Mouse (Mus musculus) left cerebral cortex, adult 2 months (tissue): ENCODE data around the gene Clmn. TPM values are rescaled to one million over a fixed set of nuclear protein-coding genes. Genes with fewer than 3 reads are reported as not detected.

ENCODE experiments used
- DNase-seq, 2 experiments: peaks; one replicate each; pipeline ENCODE4 v3.0.0; 2021 to 2022; ENCODE audit warnings: low spot score in 2 of 2, mixed read lengths in 1 of 2; ENCODE audit errors: extremely low spot score in 1 of 2
- H3K27ac ChIP-seq: fragments of 200-600 bp; 2 replicates; pipeline ENCODE4 v1.8.1; 2022
- H3K4me3 ChIP-seq: fragments of 200-600 bp; 2 replicates; pipeline ENCODE4 v1.8.1; 2022
- CTCF ChIP-seq: fragments of 200-600 bp; IDR thresholded peaks from 2 replicates; pipeline ENCODE4 v1.8.1; 2022; ENCODE audit warnings: antibody characterized with exemption, mild to moderate bottlenecking, moderate library complexity
- intact Hi-C: fragments of 180-260 bp; cut with DNase I; formaldehyde crosslinking; loops from one replicate; pipeline ENCODE4 v1.15.1; 2025
- total RNA-seq, 2 experiments: library from RNA; stranded (reverse); gene quantifications; 2 replicates each; pipeline ENCODE4 v1.2.3; 2021

The Clmn gene
- total RNA-seq, 2 experiments from 2014 or later: 43.1 to 51.7 TPM

- intact Hi-C loops: no loop called here
- Histone ChIP-seq H3K4me3 (no peak overlapping the region), H3K27ac (no peak overlapping the region)
- DNase-seq: no peak
- TF ChIP-seq CTCF: no peak
Measured at GRCm38 (mm10) chr12:104871987-104872386, 7.1 kb upstream of the Clmn start.

GRCm38 (mm10) chr12:104869737-104870136 lies 4.9 kb upstream of the Clmn start:
- TF ChIP-seq CTCF: no peak
- DNase-seq: no peak
- Histone ChIP-seq H3K27ac (no peak overlapping the region), H3K4me3 (no peak overlapping the region)
- intact Hi-C loops: no loop called here

GRCm38 (mm10) chr12:104868430-104868829 lies 3.6 kb upstream of the Clmn start:
- no peak overlapping the region for H3K27ac ChIP-seq
- no peak for TF ChIP-seq CTCF
- intact Hi-C loops: no loop called here

GRCm38 (mm10) chr12:104867851-104868250 lies 3.0 kb upstream of the Clmn start:
- H3K4me3 ChIP-seq: no peak overlapping the region
- DNase-seq: no peak
- intact Hi-C loops: no loop called here
- H3K27ac ChIP-seq: no peak overlapping the region
- no peak for TF ChIP-seq CTCF

More at GRCm38 (mm10) chr12:104868430-104868829, 3.6 kb upstream of the Clmn start:
- no peak for DNase-seq
- H3K4me3 ChIP-seq: no peak overlapping the region

- H3K27ac ChIP-seq: peak overlapping the region; percentile 86
- H3K4me3 ChIP-seq: peak overlapping the region; percentile 54
- TF ChIP-seq CTCF: no peak; the same call in 1 of the 2 replicates
- no peak for DNase-seq
- intact Hi-C loops: no loop called here
Measured at GRCm38 (mm10) chr12:104865166-104865535, 275 bp upstream of the Clmn start.

- intact Hi-C loops: loop anchor here (5.0 kb wide), 1 partner anchor 59 kb away; no protein-coding TSS in a partner anchor
- no peak for DNase-seq
- peak overlapping the region; percentile 64 for H3K27ac ChIP-seq
- no peak for TF ChIP-seq CTCF
- peak overlapping the region; percentile 36 for H3K4me3 ChIP-seq
Measured at GRCm38 (mm10) chr12:104863653-104864052, 1.2 kb downstream of the Clmn start.

- H3K27ac ChIP-seq: peak overlapping the region; percentile 87
- intact Hi-C loops: no loop called here
- no peak for TF ChIP-seq CTCF
- peak; percentile 38 to 43 for DNase-seq
- H3K4me3 ChIP-seq: no peak overlapping the region
Measured at GRCm38 (mm10) chr12:104859140-104859539, 5.7 kb downstream of the Clmn start.

- no peak for TF ChIP-seq CTCF
- intact Hi-C loops: no loop called here
- DNase-seq: no peak
- H3K4me3 ChIP-seq: no peak overlapping the region
- H3K27ac ChIP-seq: peak overlapping the region; percentile 87
Measured at GRCm38 (mm10) chr12:104858732-104859131, 6.1 kb downstream of the Clmn start.

GRCm38 (mm10) chr12:104857614-104858013 lies 7.3 kb downstream of the Clmn start:
- no peak overlapping the region for H3K4me3 ChIP-seq
- intact Hi-C loops: no loop called here
- DNase-seq: no peak
- no peak for TF ChIP-seq CTCF
- no peak overlapping the region for H3K27ac ChIP-seq

- Histone ChIP-seq H3K27ac (peak overlapping the region; percentile 24; the same call in 1 of the 2 replicates), H3K4me3 (no peak overlapping the region)
- TF ChIP-seq CTCF: no peak
- intact Hi-C loops: no loop called here
- DNase-seq: no peak
Measured at GRCm38 (mm10) chr12:104856540-104856939, 8.3 kb downstream of the Clmn start.

GRCm38 (mm10) chr12:104855548-104855947 lies 9.3 kb downstream of the Clmn start:
- no peak overlapping the region for H3K27ac ChIP-seq
- TF ChIP-seq CTCF: no peak
- H3K4me3 ChIP-seq: no peak overlapping the region
- DNase-seq: no peak
- intact Hi-C loops: no loop called here

- no peak overlapping the region for H3K27ac ChIP-seq
- TF ChIP-seq CTCF: no peak
- intact Hi-C loops: no loop called here
Measured at GRCm38 (mm10) chr12:104854826-104855225, 10.1 kb downstream of the Clmn start.

GRCm38 (mm10) chr12:104853374-104853773 lies 11.5 kb downstream of the Clmn start:
- no peak overlapping the region for H3K4me3 ChIP-seq
- no peak for DNase-seq
- no peak for TF ChIP-seq CTCF
- intact Hi-C loops: no loop called here
- H3K27ac ChIP-seq: 0 out of 2 replicates have a peak overlapping the region, but pooled peaks have one; percentile 16

More at GRCm38 (mm10) chr12:104854826-104855225, 10.1 kb downstream of the Clmn start:
- DNase-seq: no peak
- H3K4me3 ChIP-seq: no peak overlapping the region
